Mouse (Mus musculus) lung, embryonic 14.5 days (tissue): ENCODE measurements around the gene Tfpi2. TPM values are rescaled to one million over a fixed set of nuclear protein-coding genes. Genes with fewer than 3 reads are reported as not detected.

ENCODE experiments used
- ATAC-seq: fragments of 200-750 bp; cut with Nextera tagmentation; 2 replicates; pipeline ENCODE4 v1.8.0; 2017; ENCODE audit warnings: mild to moderate bottlenecking, moderate TSS enrichment, moderate library complexity; ENCODE audit not compliant: insufficient read depth
- DNase-seq: peaks from one replicate; pipeline ENCODE4 v3.0.0-alpha.2; 2015
- H3K27ac ChIP-seq: fragments of 300-500 bp; sonication (generic); 2 replicates; pipeline ENCODE4 v1.5.1; 2014; ENCODE audit warnings: low read depth, mild to moderate bottlenecking, moderate library complexity
- H3K27me3 ChIP-seq: fragments of 300-500 bp; sonication (generic); 2 replicates; pipeline ENCODE4 v1.6.1; 2014; ENCODE audit warnings: low read length, control low read depth; ENCODE audit not compliant: insufficient read depth
- H3K36me3 ChIP-seq: fragments of 300-500 bp; sonication (generic); 2 replicates; pipeline ENCODE4 v1.6.1; 2014; ENCODE audit warnings: control low read depth; ENCODE audit not compliant: insufficient read depth
- H3K4me1 ChIP-seq: fragments of 300-500 bp; sonication (generic); 2 replicates; pipeline ENCODE4 v1.6.1; 2014; ENCODE audit warnings: antibody characterized with exemption, control low read depth; ENCODE audit not compliant: insufficient read depth
- H3K4me2 ChIP-seq: fragments of 300-500 bp; sonication (generic); 2 replicates; pipeline ENCODE4 v1.6.1; 2014; ENCODE audit warnings: mild to moderate bottlenecking
- H3K4me3 ChIP-seq: fragments of 300-500 bp; sonication (generic); 2 replicates; pipeline ENCODE4 v1.5.1; 2014; ENCODE audit warnings: low read depth, low read length
- H3K9ac ChIP-seq: fragments of 300-500 bp; sonication (generic); 2 replicates; pipeline ENCODE4 v1.6.1; 2014
- H3K9me3 ChIP-seq: fragments of 300-500 bp; sonication (generic); 2 replicates; pipeline ENCODE4 v1.6.1; 2016; ENCODE audit warnings: low read depth, low read length, control low read depth
- CTCF ChIP-seq: IDR thresholded peaks from 2 replicates; pipeline ENCODE4 v1.5.1; 2016; ENCODE audit warnings: antibody characterized with exemption, low read depth
- whole genome bisulfite sequencing: fragments of 180-500 bp; shearing (Covaris S2); extraction: QIAGEN DNeasy Blood & Tissue Kit; methylation state at CpG from one replicate; pipeline ENCODE4 v1.1.7; 2014; 5-methylcytosine and 5-hydroxymethylcytosine counted together
- polyA plus RNA-seq: library from polyadenylated mRNA; unstranded; fragments of >200 nt; fragmentation: Nextera tagmentation; extraction: Ambion mirVana; gene quantifications from 2 replicates; pipeline ENCODE4 v1.2.1, GENCODE M21; 2014

The Tfpi2 gene
- polyA plus RNA-seq, 1 experiment from 2014 or later = 1.7 TPM

DNA sequence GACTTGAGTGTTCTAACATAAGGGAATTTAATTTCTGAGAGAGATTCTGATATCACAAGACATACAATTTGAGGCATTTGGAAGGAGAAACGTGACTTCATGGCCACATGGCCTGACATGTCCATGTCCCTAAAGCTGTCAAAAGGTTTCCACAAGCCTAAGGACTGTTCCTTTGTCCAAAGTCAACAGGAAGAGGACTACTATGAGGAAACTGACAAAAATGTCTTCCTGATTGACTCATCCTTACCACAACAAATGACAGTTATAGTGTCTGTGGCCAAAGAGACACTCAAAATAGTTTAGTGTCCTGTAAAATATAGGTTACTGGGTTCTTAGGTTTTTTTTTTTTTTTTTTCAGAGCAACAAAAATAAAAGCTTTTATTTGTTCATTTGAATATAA is 15.0 kb downstream of the Tfpi2 start:
- H3K9me3 ChIP-seq = no peaks in the 10 kb centered on the region
- no peak for ATAC-seq
- H3K27me3 ChIP-seq = no peaks in the 10 kb centered on the region
- H3K4me3 ChIP-seq = no peak overlapping the region
- no peak for TF ChIP-seq CTCF
- no peak overlapping the region for H3K4me2 ChIP-seq
- DNase-seq = no peak
- 62% methylated on average over 1 of the region's 1 CpGs for WGBS
- H3K9ac ChIP-seq = no peak overlapping the region
- H3K36me3 ChIP-seq = no peaks in the 10 kb centered on the region
- no peaks in the 10 kb centered on the region for H3K4me1 ChIP-seq
- H3K27ac ChIP-seq = no peak overlapping the region

DNA sequence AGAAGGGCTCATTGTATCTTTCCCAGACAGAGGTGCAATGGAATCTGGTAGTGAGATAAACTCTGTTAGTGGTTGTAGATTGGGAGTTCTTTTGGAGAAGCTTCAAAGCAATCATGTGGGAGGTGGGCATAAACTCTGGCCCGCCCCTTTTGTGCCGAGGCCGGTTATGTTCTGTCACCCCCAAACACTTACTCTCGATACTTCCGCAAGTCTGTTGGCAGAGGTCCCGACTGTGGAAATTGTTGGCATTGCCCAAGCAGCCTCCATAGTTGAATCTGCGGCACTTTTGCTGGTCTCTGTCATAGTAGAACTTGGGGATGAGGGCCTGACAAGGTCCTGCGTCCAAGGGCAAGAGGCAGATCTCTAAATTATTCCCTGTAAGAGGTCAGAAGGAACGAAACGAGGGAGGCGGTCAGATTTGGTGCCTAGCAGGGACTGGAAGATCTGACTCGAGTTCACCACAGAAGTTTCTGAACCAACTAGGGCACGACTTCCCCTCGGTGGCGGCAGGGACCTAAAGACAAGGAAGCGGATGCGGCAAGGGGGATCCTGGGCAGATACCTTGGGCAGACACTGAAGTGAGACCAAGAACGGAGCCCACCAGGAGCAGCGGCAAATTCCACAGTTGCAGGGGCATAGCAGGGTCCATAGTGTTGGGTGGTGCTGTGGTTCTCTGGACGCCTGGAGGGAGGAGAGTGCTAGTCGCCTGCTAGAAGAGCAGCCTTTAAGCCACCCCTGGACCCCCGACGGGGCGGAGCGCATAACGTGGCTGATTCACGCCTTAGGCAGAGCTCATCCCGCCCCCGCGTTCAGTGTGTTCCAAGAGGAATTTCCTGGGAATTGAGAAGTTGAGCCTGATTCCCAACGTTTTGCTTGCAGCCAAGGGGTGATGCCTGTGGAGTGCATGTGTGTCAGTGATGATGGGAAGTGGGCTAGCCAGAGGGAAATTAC is 20.8 kb downstream of the Tfpi2 start:
- H3K9ac ChIP-seq = no peak overlapping the region
- no peak overlapping the region for H3K27ac ChIP-seq
- peak overlapping the region; percentile 55 for H3K4me2 ChIP-seq
- no peaks in the 10 kb centered on the region for H3K4me1 ChIP-seq
- H3K9me3 ChIP-seq = no peaks in the 10 kb centered on the region
- peak overlapping the region; percentile 26 for H3K4me3 ChIP-seq
- peak; percentile 66; the same call in 1 of the 2 replicates for ATAC-seq
- H3K36me3 ChIP-seq = no peaks in the 10 kb centered on the region
- 17% methylated on average over 31 of the region's 31 CpGs for WGBS
- no peak for TF ChIP-seq CTCF
- H3K27me3 ChIP-seq = no peaks in the 10 kb centered on the region
- DNase-seq = peak; percentile 67

- 58% methylated on average over 4 of the region's 4 CpGs for WGBS
- ATAC-seq = no peak
- H3K27me3 ChIP-seq = no peaks in the 10 kb centered on the region
Measured at GRCm38 (mm10) chr6:3954969-3955368, 33.8 kb downstream of the Tfpi2 start.

DNA sequence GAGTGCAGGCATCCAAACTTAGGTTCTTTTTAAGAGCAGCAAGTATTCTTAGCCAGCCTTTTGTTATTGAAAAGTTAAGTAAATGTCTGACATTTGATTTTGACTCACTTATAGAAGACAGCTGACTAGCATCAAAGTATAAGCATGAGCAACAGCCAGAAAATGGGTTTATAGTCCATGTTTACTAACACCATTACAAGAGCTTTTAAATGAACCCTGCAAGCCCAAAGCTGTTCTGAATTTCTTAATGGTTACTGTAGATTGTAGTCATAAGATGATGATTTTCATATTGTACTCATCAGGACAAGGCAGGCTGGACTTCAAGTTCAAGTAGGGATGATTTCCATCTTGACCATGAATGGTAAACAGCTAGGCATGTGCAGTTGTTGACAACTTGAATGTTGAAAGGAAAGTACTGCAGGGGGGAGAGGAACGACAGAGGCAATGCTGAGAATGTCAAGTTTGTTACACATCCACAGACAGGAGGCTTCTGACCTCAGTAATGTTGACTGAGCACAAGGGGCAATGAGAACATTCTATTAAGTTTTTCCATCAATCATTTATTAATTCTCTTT is 52.5 kb downstream of the Tfpi2 start:
- Histone ChIP-seq H3K27me3 (no peaks in the 10 kb centered on the region), H3K27ac (no peak overlapping the region), H3K4me2 (no peak overlapping the region), H3K9ac (no peak overlapping the region), H3K36me3 (no peaks in the 10 kb centered on the region), H3K9me3 (no peaks in the 10 kb centered on the region), H3K4me3 (no peak overlapping the region), H3K4me1 (peaks cover 4% of the 10 kb centered on the region; the same call in 1 of the 2 replicates)
- WGBS = 9% methylated on average over 1 of the region's 1 CpGs
- DNase-seq = peak; percentile 19
- peak; percentile 58; the same call in 1 of the 2 replicates for ATAC-seq
- TF ChIP-seq CTCF = no peak

More at GRCm38 (mm10) chr6:3954969-3955368, 33.8 kb downstream of the Tfpi2 start:
- H3K36me3 ChIP-seq = no peaks in the 10 kb centered on the region
- TF ChIP-seq CTCF = no peak
- H3K4me1 ChIP-seq = no peaks in the 10 kb centered on the region
- no peaks in the 10 kb centered on the region for H3K9me3 ChIP-seq
- H3K9ac ChIP-seq = no peak overlapping the region
- no peak overlapping the region for H3K27ac ChIP-seq
- no peak for DNase-seq
- H3K4me2 ChIP-seq = no peak overlapping the region
- no peak overlapping the region for H3K4me3 ChIP-seq

DNA sequence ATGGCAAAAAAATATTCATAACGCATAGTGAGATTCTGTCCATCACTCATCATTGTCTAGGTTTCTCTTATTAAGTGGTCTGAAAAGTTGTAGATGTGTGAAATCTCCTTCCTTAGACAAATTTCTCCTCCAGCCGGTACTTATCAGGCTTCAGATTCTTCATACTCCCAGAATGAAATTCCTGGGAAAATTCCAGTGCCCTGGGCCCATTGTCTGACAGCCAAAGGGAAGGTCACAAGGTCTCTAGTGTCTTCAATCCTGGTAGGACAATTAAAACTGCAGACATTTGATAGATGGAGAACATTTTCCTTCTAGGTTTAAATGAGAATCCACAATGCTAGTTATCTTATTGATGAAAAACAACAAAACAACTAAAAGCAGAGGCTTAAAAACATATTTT is 53.1 kb downstream of the Tfpi2 start:
- no peak overlapping the region for H3K27ac ChIP-seq
- H3K4me2 ChIP-seq = no peak overlapping the region
- DNase-seq = peak; percentile 64
- 35% methylated on average over 2 of the region's 2 CpGs for WGBS
- peak; percentile 28; the same call in 1 of the 2 replicates for ATAC-seq
- H3K36me3 ChIP-seq = no peaks in the 10 kb centered on the region
- H3K9ac ChIP-seq = no peak overlapping the region
- H3K27me3 ChIP-seq = no peaks in the 10 kb centered on the region
- no peak overlapping the region for H3K4me3 ChIP-seq
- peaks cover 4% of the 10 kb centered on the region; the same call in 1 of the 2 replicates for H3K4me1 ChIP-seq
- TF ChIP-seq CTCF = no peak
- no peaks in the 10 kb centered on the region for H3K9me3 ChIP-seq

DNA sequence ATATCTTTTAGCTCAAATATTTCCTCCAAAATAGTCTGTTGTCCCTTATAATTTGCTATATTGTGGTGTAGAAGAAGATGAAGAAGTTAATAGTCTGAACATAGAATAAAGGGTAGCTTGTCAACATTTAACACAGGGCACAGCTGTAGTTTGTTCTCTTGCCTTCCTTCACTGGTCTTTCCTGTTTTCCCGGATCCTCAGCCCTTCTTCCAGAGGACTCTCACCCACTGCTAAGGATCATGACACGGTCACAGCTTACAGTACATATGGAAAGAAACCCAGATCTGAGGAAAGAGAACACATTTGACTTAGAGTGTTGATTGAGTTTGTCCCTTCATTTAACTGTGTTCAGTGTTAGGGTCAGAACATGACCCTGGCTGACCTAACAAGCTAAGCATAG is 53.7 kb downstream of the Tfpi2 start:
- no peak overlapping the region for H3K27ac ChIP-seq
- peak; percentile 18 for DNase-seq
- H3K27me3 ChIP-seq = no peaks in the 10 kb centered on the region
- 13% methylated on average over 2 of the region's 2 CpGs for WGBS
- no peak for TF ChIP-seq CTCF
- no peak overlapping the region for H3K4me2 ChIP-seq
- no peak; the same call in 1 of the 2 replicates for ATAC-seq
- H3K4me1 ChIP-seq = peaks cover 4% of the 10 kb centered on the region; the same call in 1 of the 2 replicates
- H3K9ac ChIP-seq = no peak overlapping the region
- H3K4me3 ChIP-seq = no peak overlapping the region
- H3K36me3 ChIP-seq = no peaks in the 10 kb centered on the region
- H3K9me3 ChIP-seq = no peaks in the 10 kb centered on the region

DNA sequence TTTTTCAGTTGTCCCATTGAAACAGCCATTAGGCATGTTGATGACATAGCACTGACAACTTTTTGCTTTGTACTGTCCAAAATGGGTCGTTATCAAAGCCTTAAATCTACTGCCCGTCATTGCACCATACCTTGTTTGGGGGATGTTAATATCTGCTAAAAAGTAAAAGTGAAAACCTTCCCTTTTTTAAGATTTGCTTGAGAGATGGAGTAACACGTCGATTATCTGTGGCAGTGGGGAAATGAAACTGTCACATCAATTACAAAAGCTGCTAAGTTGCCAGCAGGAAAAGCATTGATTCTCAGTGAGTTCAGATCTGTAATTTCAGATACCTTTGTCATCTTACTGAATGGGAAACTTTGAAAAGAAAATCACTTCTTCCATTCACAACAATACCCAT is 62.6 kb downstream of the Tfpi2 start:
- DNase-seq (no peak), ATAC-seq (no peak)
- no peaks in the 10 kb centered on the region for H3K4me1 ChIP-seq
- WGBS = 66% methylated on average over 4 of the region's 4 CpGs
- TF ChIP-seq CTCF = no peak
- no peak overlapping the region for H3K4me2 ChIP-seq
- no peak overlapping the region for H3K4me3 ChIP-seq
- no peaks in the 10 kb centered on the region for H3K36me3 ChIP-seq
- H3K27me3 ChIP-seq = no peaks in the 10 kb centered on the region
- H3K27ac ChIP-seq = no peak overlapping the region
- H3K9ac ChIP-seq = no peak overlapping the region
- no peaks in the 10 kb centered on the region for H3K9me3 ChIP-seq
